Mouse (Mus musculus): ENCODE data around the gene Plau. TPM values are rescaled to one million over a fixed set of nuclear protein-coding genes. Genes with fewer than 3 reads are reported as not detected.

The Plau gene
- total RNA-seq, 1 experiment, result 13.7 TPM

DNA sequence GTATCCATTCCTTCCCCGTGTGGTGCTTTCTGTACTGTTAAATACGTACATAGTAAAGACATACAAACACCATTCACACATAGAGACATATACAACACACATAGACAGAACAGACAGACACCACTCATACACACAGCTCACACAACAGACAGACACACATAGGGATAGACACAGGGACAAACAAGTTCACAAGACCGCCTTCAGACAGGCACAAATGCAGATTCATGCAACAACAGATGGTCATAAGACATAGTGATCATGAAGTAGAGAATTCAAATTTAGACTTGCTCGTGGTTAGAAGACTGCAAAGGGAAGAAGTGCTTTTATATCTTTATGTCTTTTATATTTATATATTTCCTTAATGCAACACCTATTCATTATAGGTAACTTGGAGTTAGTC lies 2.9 kb upstream of the Plau start:
- H3K27ac ChIP-seq (ENCODE audit: insufficient read depth, low read depth, low read length, poor library complexity, severe bottlenecking), result no peak overlapping the region
- in situ Hi-C loops (cut with MboI; ENCODE audit: low sequenced_read_pairs in 2 of 2, unreplicated experiment in 2 of 2), result no loop called here
- H3K4me3 ChIP-seq (ENCODE audit: insufficient read depth in 1 of 2, low read depth in 1 of 2, low read length in 2 of 2, poor library complexity in 1 of 2, severe bottlenecking in 1 of 2), result no peak overlapping the region
- no peaks in the 10 kb centered on the region for H3K9me3 ChIP-seq (ENCODE audit: control insufficient read depth, insufficient read depth, low read depth, low read length)
- no peaks in the 10 kb centered on the region for H3K36me3 ChIP-seq (ENCODE audit: control insufficient read depth, insufficient read depth, low read length, poor library complexity, severe bottlenecking)
- TF ChIP-seq HCFC1 (IDR thresholded peaks at IDR 0.05; ENCODE audit: borderline replicate concordance, insufficient read depth, low read length) (no peak), ZC3H11A (IDR thresholded peaks at IDR 0.05; ENCODE audit: borderline replicate concordance, low read depth, low read length) (no peak), CHD2 (IDR thresholded peaks at IDR 0.05; ENCODE audit: low read depth, low read length) (no peak), ZNF384 (IDR thresholded peaks at IDR 0.05; ENCODE audit: low read depth, low read length) (no peak), MAFK (IDR thresholded peaks at IDR 0.05; ENCODE audit: insufficient read depth, low read depth, low read length) (no peak)
- no peaks in the 10 kb centered on the region for H3K4me1 ChIP-seq (ENCODE audit: control insufficient read depth in 2 of 2, insufficient read depth in 2 of 2, low read length in 2 of 2, poor library complexity in 1 of 2)
- no peak overlapping the region for H3K9ac ChIP-seq (ENCODE audit: insufficient read depth, low read depth, low read length, poor library complexity, severe bottlenecking)
- no peak for DNase-seq (ENCODE audit: low read depth, low spot score)

DNA sequence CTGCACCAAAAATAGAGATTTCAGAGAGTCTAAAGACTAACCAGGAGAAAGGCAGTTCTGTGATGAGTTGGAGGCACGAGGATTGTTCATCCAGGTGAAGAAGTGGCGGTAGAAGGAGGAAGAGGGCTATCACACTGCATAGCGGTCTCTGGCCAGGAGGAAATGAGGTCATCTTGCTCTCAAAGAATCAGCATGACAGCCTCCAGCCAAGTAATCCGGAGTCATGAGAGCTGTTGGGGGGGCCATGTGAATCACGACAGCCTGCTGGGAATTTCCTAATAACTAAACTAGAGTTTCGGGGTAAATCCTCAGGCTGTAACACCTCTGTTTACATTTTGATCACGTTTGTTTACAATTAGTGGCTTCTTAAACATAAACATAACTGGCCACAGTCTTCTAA lies 2.3 kb upstream of the Plau start:
- no peaks in the 10 kb centered on the region for H3K4me1 ChIP-seq (ENCODE audit: control insufficient read depth in 2 of 2, insufficient read depth in 2 of 2, low read length in 2 of 2, poor library complexity in 1 of 2)
- H3K9me3 ChIP-seq (ENCODE audit: control insufficient read depth, insufficient read depth, low read depth, low read length), result no peaks in the 10 kb centered on the region
- H3K36me3 ChIP-seq (ENCODE audit: control insufficient read depth, insufficient read depth, low read length, poor library complexity, severe bottlenecking), result no peaks in the 10 kb centered on the region
- H3K27ac ChIP-seq (ENCODE audit: insufficient read depth, low read depth, low read length, poor library complexity, severe bottlenecking), result no peak overlapping the region
- DNase-seq (ENCODE audit: low read depth, low spot score), result no peak
- no peak overlapping the region for H3K9ac ChIP-seq (ENCODE audit: insufficient read depth, low read depth, low read length, poor library complexity, severe bottlenecking)
- in situ Hi-C loops (cut with MboI; ENCODE audit: low sequenced_read_pairs in 2 of 2, unreplicated experiment in 2 of 2), result no loop called here
- no peak overlapping the region for H3K4me3 ChIP-seq (ENCODE audit: insufficient read depth in 1 of 2, low read depth in 1 of 2, low read length in 2 of 2, poor library complexity in 1 of 2, severe bottlenecking in 1 of 2)
- TF ChIP-seq ZC3H11A (IDR thresholded peaks at IDR 0.05; ENCODE audit: borderline replicate concordance, low read depth, low read length) (no peak), MAFK (IDR thresholded peaks at IDR 0.05; ENCODE audit: insufficient read depth, low read depth, low read length) (no peak), HCFC1 (IDR thresholded peaks at IDR 0.05; ENCODE audit: borderline replicate concordance, insufficient read depth, low read length) (no peak)

GRCm38 (mm10) chr14:20836905-20837376 lies 481 bp downstream of the Plau start:
- in situ Hi-C loops (cut with MboI; ENCODE audit: low sequenced_read_pairs in 2 of 2, unreplicated experiment in 2 of 2), result no loop called here
- Histone ChIP-seq H3K9ac (ENCODE audit: insufficient read depth, low read depth, low read length, poor library complexity, severe bottlenecking) (peak overlapping the region; percentile 53; the same call in 1 of the 2 replicates), H3K36me3 (ENCODE audit: control insufficient read depth, insufficient read depth, low read length, poor library complexity, severe bottlenecking) (no peaks in the 10 kb centered on the region), H3K9me3 (ENCODE audit: control insufficient read depth, insufficient read depth, low read depth, low read length) (no peaks in the 10 kb centered on the region), H3K4me3 (ENCODE audit: insufficient read depth in 1 of 2, low read depth in 1 of 2, low read length in 2 of 2, poor library complexity in 1 of 2, severe bottlenecking in 1 of 2) (peak overlapping the region; percentile 57 to 58), H3K4me1 (ENCODE audit: control insufficient read depth in 2 of 2, insufficient read depth in 2 of 2, low read length in 2 of 2, poor library complexity in 1 of 2) (no peaks in the 10 kb centered on the region), H3K27ac (ENCODE audit: insufficient read depth, low read depth, low read length, poor library complexity, severe bottlenecking) (no peak overlapping the region)
- TF ChIP-seq MAFK (IDR thresholded peaks at IDR 0.05; ENCODE audit: insufficient read depth, low read depth, low read length) (no peak), CHD2 (IDR thresholded peaks at IDR 0.05; ENCODE audit: low read depth, low read length) (no peak), HCFC1 (IDR thresholded peaks at IDR 0.05; ENCODE audit: borderline replicate concordance, insufficient read depth, low read length) (no peak), ZNF384 (IDR thresholded peaks at IDR 0.05; ENCODE audit: low read depth, low read length) (no peak), ZC3H11A (IDR thresholded peaks at IDR 0.05; ENCODE audit: borderline replicate concordance, low read depth, low read length) (no peak)
- no peak for DNase-seq (ENCODE audit: low read depth, low spot score)

DNA sequence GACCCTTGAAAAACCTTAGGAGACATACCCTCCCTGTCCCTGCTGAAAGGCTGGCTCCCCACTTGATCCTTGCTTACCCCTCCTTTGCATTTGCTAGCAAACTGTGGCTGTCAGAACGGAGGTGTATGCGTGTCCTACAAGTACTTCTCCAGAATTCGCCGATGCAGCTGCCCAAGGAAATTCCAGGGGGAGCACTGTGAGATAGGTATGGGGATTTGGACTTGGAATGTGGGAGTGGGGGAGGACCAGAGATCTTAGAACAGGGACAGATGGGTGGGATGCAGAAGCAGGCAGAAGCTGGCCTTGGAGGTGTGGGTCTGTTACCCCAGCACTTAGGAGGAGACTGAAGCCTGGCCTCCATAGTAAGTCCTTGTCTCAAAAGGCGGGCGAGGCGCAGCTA lies 1.2 kb downstream of the Plau start:
- no peak for DNase-seq (ENCODE audit: low read depth, low spot score)
- Histone ChIP-seq H3K27ac (ENCODE audit: insufficient read depth, low read depth, low read length, poor library complexity, severe bottlenecking) (no peak overlapping the region), H3K36me3 (ENCODE audit: control insufficient read depth, insufficient read depth, low read length, poor library complexity, severe bottlenecking) (no peaks in the 10 kb centered on the region), H3K4me1 (ENCODE audit: control insufficient read depth in 2 of 2, insufficient read depth in 2 of 2, low read length in 2 of 2, poor library complexity in 1 of 2) (no peaks in the 10 kb centered on the region), H3K4me3 (ENCODE audit: insufficient read depth in 1 of 2, low read depth in 1 of 2, low read length in 2 of 2, poor library complexity in 1 of 2, severe bottlenecking in 1 of 2) (no peak overlapping the region), H3K9me3 (ENCODE audit: control insufficient read depth, insufficient read depth, low read depth, low read length) (no peaks in the 10 kb centered on the region), H3K9ac (ENCODE audit: insufficient read depth, low read depth, low read length, poor library complexity, severe bottlenecking) (no peak overlapping the region)
- in situ Hi-C loops (cut with MboI; ENCODE audit: low sequenced_read_pairs in 2 of 2, unreplicated experiment in 2 of 2), result no loop called here
- TF ChIP-seq CHD2 (IDR thresholded peaks at IDR 0.05; ENCODE audit: low read depth, low read length), result no peak
- no peak for TF ChIP-seq MAFK (IDR thresholded peaks at IDR 0.05; ENCODE audit: insufficient read depth, low read depth, low read length)
- no peak for TF ChIP-seq ZNF384 (IDR thresholded peaks at IDR 0.05; ENCODE audit: low read depth, low read length)
- TF ChIP-seq ZC3H11A (IDR thresholded peaks at IDR 0.05; ENCODE audit: borderline replicate concordance, low read depth, low read length), result no peak
- no peak for TF ChIP-seq HCFC1 (IDR thresholded peaks at IDR 0.05; ENCODE audit: borderline replicate concordance, insufficient read depth, low read length)

DNA sequence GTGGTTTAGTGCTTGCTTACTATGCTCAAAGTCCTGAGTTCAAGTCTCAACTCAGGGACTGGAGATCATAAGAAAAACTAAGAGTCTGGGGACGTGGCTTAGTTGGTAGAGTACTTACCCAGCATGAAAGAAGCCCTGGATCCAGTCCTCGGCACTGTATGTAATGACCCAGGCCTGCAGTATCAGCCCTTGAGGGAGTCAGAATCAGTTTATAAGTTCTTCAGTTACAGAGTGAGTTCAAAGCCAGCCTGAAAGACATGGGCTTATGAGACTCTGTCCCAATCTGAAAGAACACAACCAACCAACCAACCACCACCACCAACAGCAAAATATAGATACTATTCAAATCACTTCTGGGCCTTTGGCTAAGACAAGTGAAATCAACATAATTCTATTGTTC lies 5.1 kb downstream of the Plau start:
- Histone ChIP-seq H3K4me3 (ENCODE audit: insufficient read depth in 1 of 2, low read depth in 1 of 2, low read length in 2 of 2, poor library complexity in 1 of 2, severe bottlenecking in 1 of 2) (no peak overlapping the region), H3K9ac (ENCODE audit: insufficient read depth, low read depth, low read length, poor library complexity, severe bottlenecking) (no peak overlapping the region), H3K4me1 (ENCODE audit: control insufficient read depth in 2 of 2, insufficient read depth in 2 of 2, low read length in 2 of 2, poor library complexity in 1 of 2) (peaks cover 2 to 7% of the 10 kb centered on the region in 2 experiments; a peak in 2 of 4 replicates), H3K9me3 (ENCODE audit: control insufficient read depth, insufficient read depth, low read depth, low read length) (no peaks in the 10 kb centered on the region), H3K36me3 (ENCODE audit: control insufficient read depth, insufficient read depth, low read length, poor library complexity, severe bottlenecking) (no peaks in the 10 kb centered on the region), H3K27ac (ENCODE audit: insufficient read depth, low read depth, low read length, poor library complexity, severe bottlenecking) (no peak overlapping the region)
- no peak for DNase-seq (ENCODE audit: low read depth, low spot score)
- in situ Hi-C loops (cut with MboI; ENCODE audit: low sequenced_read_pairs in 2 of 2, unreplicated experiment in 2 of 2), result no loop called here
- no peak for TF ChIP-seq CHD2 (IDR thresholded peaks at IDR 0.05; ENCODE audit: low read depth, low read length)
- TF ChIP-seq HCFC1 (IDR thresholded peaks at IDR 0.05; ENCODE audit: borderline replicate concordance, insufficient read depth, low read length), result no peak
- TF ChIP-seq ZC3H11A (IDR thresholded peaks at IDR 0.05; ENCODE audit: borderline replicate concordance, low read depth, low read length), result no peak
- TF ChIP-seq ZNF384 (IDR thresholded peaks at IDR 0.05; ENCODE audit: low read depth, low read length), result no peak
- TF ChIP-seq MAFK (IDR thresholded peaks at IDR 0.05; ENCODE audit: insufficient read depth, low read depth, low read length), result no peak
